Mouse (Mus musculus) cerebellum, adult 2 months (tissue): ENCODE measurements around the gene Foxp1.

Experiments used
- CTCF ChIP-seq: fragments of 200-500 bp; IDR thresholded peaks from 2 replicates; pipeline ENCODE4 v1.5.1; 2011; ENCODE audit warnings: low read depth, mild to moderate bottlenecking, control low read depth, low read length, moderate library complexity, borderline replicate concordance; ENCODE audit not compliant: insufficient read depth
- POLR2A ChIP-seq: fragments of 200-500 bp; IDR thresholded peaks from 2 replicates; pipeline ENCODE4 v1.6.1; 2011; ENCODE audit warnings: low read length, control low read depth, borderline replicate concordance; ENCODE audit not compliant: insufficient read depth

DNA sequence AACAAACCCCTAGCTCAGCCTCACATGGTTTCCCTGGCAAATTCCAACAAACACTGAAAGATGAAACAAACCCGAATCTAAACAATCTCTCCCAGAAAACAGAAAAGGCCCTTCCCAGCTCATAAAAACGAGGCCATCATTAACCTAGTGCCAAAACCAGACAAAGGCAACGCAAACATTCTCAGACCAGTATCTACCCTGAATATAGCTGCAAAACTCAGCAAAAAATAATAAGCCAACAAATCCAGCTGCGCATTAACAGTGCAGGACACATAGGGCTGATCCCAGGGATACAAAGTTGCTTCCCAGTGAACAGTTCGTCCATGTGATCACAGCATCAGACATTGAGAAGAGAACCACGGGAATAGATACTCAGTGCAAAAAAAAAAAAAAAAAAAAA lies 22.9 kb upstream of the Foxp1 start:
- TF ChIP-seq POLR2A = no peak
- TF ChIP-seq CTCF = no peak
